Mouse (Mus musculus) forebrain, embryonic 14.5 days (tissue): ENCODE measurements around the gene Olfr773. TPM values are rescaled to one million over a fixed set of nuclear protein-coding genes. Genes with fewer than 3 reads are reported as not detected.
A peak's percentile ranks its signal among the peaks of the same experiment; 100 is the strongest.
"Not testable (repeated sequence)": the region's sequence is repeated elsewhere in the genome, so short reads cannot be mapped to it uniquely, and the experiment has no call there.

Experiments
- ATAC-seq: fragments of 200-750 bp; cut with Nextera tagmentation; 2 replicates; pipeline ENCODE4 v1.8.0; 2017; ENCODE audit warnings: mild to moderate bottlenecking, moderate library complexity
- DNase-seq: peaks from one replicate; pipeline ENCODE4 v3.0.0-alpha.2; 2015; ENCODE audit warnings: low spot score
- H3K27ac ChIP-seq: fragments of 300-500 bp; sonication (generic); 2 replicates; pipeline ENCODE4 v1.5.1; 2014; ENCODE audit warnings: low read depth, mild to moderate bottlenecking, control low read depth, low read length, moderate library complexity
- H3K27me3 ChIP-seq: fragments of 300-500 bp; sonication (generic); replicated peaks from 2 replicates; pipeline ENCODE4 v1.6.1; 2014; ENCODE audit warnings: low read length, control low read depth, mixed read lengths; ENCODE audit not compliant: control insufficient read depth, insufficient read depth
- H3K36me3 ChIP-seq: fragments of 300-500 bp; sonication (generic); 2 replicates; pipeline ENCODE4 v1.6.1; 2014; ENCODE audit warnings: low read length, control low read depth; ENCODE audit not compliant: control insufficient read depth, insufficient read depth
- H3K4me1 ChIP-seq: fragments of 300-500 bp; sonication (generic); 2 replicates; pipeline ENCODE4 v1.6.1; 2014; ENCODE audit warnings: antibody characterized with exemption, low read length, control low read depth; ENCODE audit not compliant: control insufficient read depth, insufficient read depth
- H3K4me2 ChIP-seq: fragments of 300-500 bp; sonication (generic); 2 replicates; pipeline ENCODE4 v1.6.1; 2014; ENCODE audit warnings: mild to moderate bottlenecking, control low read depth, low read length
- H3K4me3 ChIP-seq: fragments of 300-500 bp; sonication (generic); 2 replicates; pipeline ENCODE4 v1.5.1; 2014; ENCODE audit warnings: low read depth, low read length, control low read depth
- H3K9ac ChIP-seq: fragments of 300-500 bp; sonication (generic); 2 replicates; pipeline ENCODE4 v1.6.1; 2014; ENCODE audit warnings: mild to moderate bottlenecking, low read length, control low read depth, moderate library complexity
- H3K9me3 ChIP-seq: fragments of 300-500 bp; sonication (generic); replicated peaks from 2 replicates; pipeline ENCODE4 v1.6.1; 2016; ENCODE audit warnings: low read length, control low read depth, mixed read lengths; ENCODE audit not compliant: control insufficient read depth
- WGBS: fragments of 180-500 bp; shearing (Covaris S2); extraction: QIAGEN DNeasy Blood & Tissue Kit; methylation state at CpG from one replicate; pipeline ENCODE4 v1.1.7; 2014; 5-methylcytosine and 5-hydroxymethylcytosine counted together
- polyA plus RNA-seq: library from polyadenylated mRNA; unstranded; fragments of >200 nt; fragmentation: Nextera tagmentation; extraction: Ambion mirVana; gene quantifications from 2 replicates; pipeline ENCODE4 v1.2.1, GENCODE M21; 2014

Olfr773 gene
- not detected in 2 replicates for polyA plus RNA-seq

DNA sequence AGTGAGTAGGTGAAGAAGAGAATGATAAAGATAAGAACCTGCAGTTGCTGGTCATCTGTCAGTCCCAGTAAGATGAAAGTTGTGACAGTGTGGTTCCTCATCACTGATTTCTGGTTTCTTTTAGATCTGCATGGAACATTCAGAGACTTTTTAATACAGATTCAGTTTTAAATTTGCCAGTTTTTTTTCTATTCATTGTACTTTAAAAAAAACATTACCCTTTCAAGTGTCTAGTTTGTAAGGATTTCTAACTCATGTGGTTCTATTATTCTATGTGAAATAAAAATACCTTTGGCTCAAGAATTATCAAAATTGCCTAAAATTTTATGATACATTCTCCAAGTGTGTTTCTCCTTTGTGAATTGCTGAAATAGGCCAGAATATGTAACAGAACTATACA is at the start of gene Olfr773:
Olfr773 (minus strand) TSS at position 101 of the 400 bp plus-strand sequence.
- H3K4me1 ChIP-seq, DNase-seq, H3K27me3 ChIP-seq, H3K9ac ChIP-seq, H3K4me3 ChIP-seq, H3K4me2 ChIP-seq, ATAC-seq, H3K36me3 ChIP-seq, H3K9me3 ChIP-seq, H3K27ac ChIP-seq: not testable (repeated sequence)

GRCm38 (mm10) chr10:129235904-129236303 is 48.7 kb upstream of the Olfr773 start, which contains the start of gene Olfr774:
Gene Olfr774, plus strand, starts transcription at chr10:129236204.
- WGBS: 73% methylated on average over 2 of the region's 2 CpGs
- DNase-seq: no peak
- Histone ChIP-seq H3K4me3 (no peak within 1 kb of the TSS), H3K4me2 (no peak within 1 kb of the TSS), H3K27ac (no peak within 1 kb of the TSS), H3K9ac (no peak within 1 kb of the TSS), H3K4me1 (no peaks in the 10 kb centered on the region), H3K9me3 (no peaks in the 10 kb centered on the region), H3K36me3 (no peaks in the 10 kb centered on the region), H3K27me3 (no peaks in the 10 kb centered on the region)
- no peak for ATAC-seq

GRCm38 (mm10) chr10:129230737-129231136 is 43.5 kb upstream of the Olfr773 start:
- Histone ChIP-seq H3K4me3 (no peak overlapping the region), H3K9ac (no peak overlapping the region), H3K27me3 (no peaks in the 10 kb centered on the region), H3K4me2 (no peak overlapping the region), H3K4me1 (no peaks in the 10 kb centered on the region), H3K9me3 (no peaks in the 10 kb centered on the region), H3K36me3 (no peaks in the 10 kb centered on the region), H3K27ac (no peak overlapping the region)
- no peak for DNase-seq
- WGBS: 80% methylated on average over 1 of the region's 1 CpGs
- ATAC-seq: no peak

DNA sequence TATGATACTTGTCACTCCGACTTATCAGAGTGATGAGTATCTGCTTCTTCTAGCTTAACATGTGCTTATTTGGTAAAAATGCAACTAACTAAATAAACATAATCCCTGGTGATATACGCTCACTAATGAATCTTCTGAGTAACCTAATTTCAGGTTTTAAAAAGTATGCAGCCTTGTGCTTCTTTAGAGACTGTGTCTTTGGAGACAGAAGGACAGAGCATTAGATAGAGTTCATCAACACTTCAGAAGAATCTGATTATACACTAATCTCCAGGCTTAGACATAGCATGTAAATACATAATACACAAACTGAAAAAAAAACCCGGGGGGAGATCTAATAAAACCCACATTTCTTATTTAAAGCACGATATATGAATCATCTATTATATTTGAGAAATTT is 9.4 kb downstream of the Olfr773 start, which contains the start of gene Olfr772:
Olfr772 (minus strand) TSS at position 101 of the 400 bp plus-strand sequence.
- DNase-seq, ATAC-seq: not testable (repeated sequence)
- 86% methylated on average over 3 of the region's 4 CpGs for WGBS

DNA sequence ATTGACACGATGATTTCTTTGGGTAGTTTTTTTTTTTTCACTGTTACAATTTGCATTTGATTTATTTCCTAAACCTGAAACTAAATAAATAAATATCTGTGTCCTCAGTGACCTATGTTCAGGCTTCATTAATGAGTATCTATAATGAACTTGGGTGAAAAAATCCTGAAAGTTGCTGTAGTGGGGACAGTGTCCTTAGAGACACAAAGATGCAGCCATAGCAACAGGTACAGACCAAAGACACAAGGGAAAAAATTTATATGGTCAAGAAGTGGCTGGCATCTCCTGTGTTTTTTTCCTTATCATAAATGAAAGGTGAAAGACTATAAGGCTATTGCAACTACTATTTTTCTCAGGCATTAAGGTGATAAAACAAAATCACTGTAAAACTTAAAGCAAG is 22.6 kb downstream of the Olfr773 start, which contains the start of gene Olfr771:
Olfr771 (minus strand) TSS at position 101 of the 400 bp plus-strand sequence.
- Histone ChIP-seq H3K4me3 (no peak within 1 kb of the TSS), H3K36me3 (no peaks in the 10 kb centered on the region), H3K27me3 (no peaks in the 10 kb centered on the region), H3K4me1 (no peaks in the 10 kb centered on the region), H3K9me3 (no peaks in the 10 kb centered on the region), H3K27ac (no peak within 1 kb of the TSS), H3K9ac (no peak within 1 kb of the TSS), H3K4me2 (no peak within 1 kb of the TSS)
- ATAC-seq: no peak
- no peak for DNase-seq
- whole genome bisulfite sequencing: 83% methylated on average over 1 of the region's 1 CpGs

More for the DNA sequence above, 9.4 kb downstream of the Olfr773 start, which contains the start of gene Olfr772:
- not testable (repeated sequence) for H3K4me1 ChIP-seq, H3K4me2 ChIP-seq, H3K27me3 ChIP-seq, H3K9me3 ChIP-seq, H3K27ac ChIP-seq, H3K36me3 ChIP-seq, H3K4me3 ChIP-seq, H3K9ac ChIP-seq

DNA sequence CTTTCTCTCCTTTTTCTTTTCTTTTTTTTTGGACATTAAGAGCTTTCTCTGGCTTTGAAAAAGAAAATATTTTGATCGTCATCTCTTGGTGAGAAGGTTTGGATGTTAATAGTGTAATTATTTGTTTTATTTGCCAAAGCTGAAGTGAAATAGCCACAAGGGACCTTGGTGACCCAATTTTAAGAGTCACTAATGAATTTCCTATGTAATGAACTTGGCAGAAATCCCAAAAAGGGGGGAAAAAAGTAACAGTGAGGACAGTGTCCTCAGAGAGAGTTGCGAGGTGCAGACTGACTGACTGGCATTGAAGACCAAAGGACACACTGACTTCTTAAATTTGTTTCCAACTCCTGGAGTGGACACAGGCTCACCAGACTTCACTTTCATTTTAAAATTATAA is 48.3 kb downstream of the Olfr773 start, which contains the start of gene Olfr770:
Olfr770 (minus strand) TSS at position 101 of the 400 bp plus-strand sequence.
- no peaks in the 10 kb centered on the region for H3K36me3 ChIP-seq
- H3K9me3 ChIP-seq: no peaks in the 10 kb centered on the region
- H3K9ac ChIP-seq: no peak within 1 kb of the TSS
- no peak within 1 kb of the TSS for H3K4me3 ChIP-seq
- no peaks in the 10 kb centered on the region for H3K4me1 ChIP-seq
- ATAC-seq (no peak), DNase-seq (peak; percentile 0)
- no peak within 1 kb of the TSS for H3K4me2 ChIP-seq
- 65% methylated on average over 2 of the region's 2 CpGs for WGBS
- H3K27me3 ChIP-seq: no peaks in the 10 kb centered on the region
- no peak within 1 kb of the TSS for H3K27ac ChIP-seq

Other genes with a start within 250 kb of the Olfr773 start
- gene Mettl7b, start 226.4 kb downstream of the Olfr773 start, polyA plus RNA-seq: not detected in 2 replicates
- gene Olfr9, start 198.0 kb downstream of the Olfr773 start, polyA plus RNA-seq: not detected in 2 replicates
- gene Olfr763, start 176.6 kb downstream of the Olfr773 start, polyA plus RNA-seq: not detected in 2 replicates
- gene Olfr764-ps1, start 147.5 kb downstream of the Olfr773 start, polyA plus RNA-seq: not detected in 2 replicates
- not detected in 2 replicates for gene Olfr765, start 137.4 kb downstream of the Olfr773 start, polyA plus RNA-seq
- gene Olfr766-ps1, start 118.4 kb downstream of the Olfr773 start, polyA plus RNA-seq: not detected in 2 replicates
- gene Olfr767, start 104.5 kb downstream of the Olfr773 start, polyA plus RNA-seq: not detected in 2 replicates
- not detected in 2 replicates for gene Olfr768, start 88.0 kb downstream of the Olfr773 start, polyA plus RNA-seq
- gene Olfr769, start 69.6 kb downstream of the Olfr773 start, polyA plus RNA-seq: not detected in 2 replicates
- not detected in 2 replicates for gene Olfr770, start 48.4 kb downstream of the Olfr773 start, polyA plus RNA-seq
- gene Olfr771, start 22.7 kb downstream of the Olfr773 start, polyA plus RNA-seq: not detected in 2 replicates
- gene Olfr772, start 9.5 kb downstream of the Olfr773 start, polyA plus RNA-seq: not detected in 2 replicates
- gene Olfr774, start 48.8 kb upstream of the Olfr773 start, polyA plus RNA-seq: not detected in 2 replicates
- gene Olfr775, start 61.0 kb upstream of the Olfr773 start, polyA plus RNA-seq: not detected in 2 replicates
- gene Olfr776, start 71.7 kb upstream of the Olfr773 start, polyA plus RNA-seq: not detected in 2 replicates
- gene Olfr777, start 84.1 kb upstream of the Olfr773 start, polyA plus RNA-seq: not detected in 2 replicates
- not detected in 2 replicates for gene Olfr780, start 130.7 kb upstream of the Olfr773 start, polyA plus RNA-seq
- gene Olfr781, start 141.4 kb upstream of the Olfr773 start, polyA plus RNA-seq: not detected in 2 replicates
- not detected in 2 replicates for gene Olfr782, start 161.4 kb upstream of the Olfr773 start, polyA plus RNA-seq
- gene Olfr784, start 196.7 kb upstream of the Olfr773 start, polyA plus RNA-seq: 0.09 TPM in 1 of 2 replicates, not detected in the other
- gene Olfr785, start 218.0 kb upstream of the Olfr773 start, polyA plus RNA-seq: not detected in 2 replicates
- gene Olfr786, start 239.9 kb upstream of the Olfr773 start, polyA plus RNA-seq: not detected in 2 replicates